Mouse (Mus musculus): ENCODE results near the gene Usp48.

DNA sequence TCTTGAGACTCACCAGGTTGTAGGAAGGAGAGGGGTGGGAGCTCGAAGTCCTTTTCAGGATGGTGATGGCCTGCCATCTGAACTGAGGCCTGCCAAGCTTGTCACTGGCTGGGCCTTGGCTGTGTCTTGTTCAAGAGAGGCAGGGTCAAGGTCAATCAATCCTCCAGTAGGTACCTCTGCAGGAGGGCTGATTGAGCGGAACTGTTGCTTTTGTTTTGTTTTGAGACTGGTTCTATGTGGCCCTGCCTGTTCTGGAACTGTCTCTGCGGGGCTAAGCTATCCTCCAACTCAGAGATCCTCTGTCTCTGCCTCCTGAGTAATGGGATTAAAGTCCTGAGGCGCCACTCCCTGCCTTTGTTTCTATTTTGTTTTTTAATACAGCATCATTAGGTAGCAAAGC is 66.0 kb downstream of the Usp48 start:
- TF ChIP-seq POLR2A (IDR thresholded peaks at IDR 0.05; ENCODE audit: low read depth, low read length) (no peak), CTCF (IDR thresholded peaks at IDR 0.05; ENCODE audit: extremely low read depth, insufficient read length, insufficient replicate concordance, low read depth, low read length) (no peak)

Measured in small intestine, adult 2 months (tissue).